Mouse (Mus musculus) lung, adult 2 months (tissue): ENCODE results near the gene Traf3ip1.

Experiments
- CTCF ChIP-seq: fragments of 200-500 bp; IDR thresholded peaks from 2 replicates; pipeline ENCODE4 v1.5.1; 2011; ENCODE audit warnings: mild to moderate bottlenecking, low read length, control low read depth; ENCODE audit not compliant: insufficient read depth
- POLR2A ChIP-seq: fragments of 200-500 bp; IDR thresholded peaks from 2 replicates; pipeline ENCODE4 v1.6.1; 2011; ENCODE audit warnings: low read depth, mild to moderate bottlenecking, control low read depth, low read length, borderline replicate concordance; ENCODE audit errors: extremely low read depth

DNA sequence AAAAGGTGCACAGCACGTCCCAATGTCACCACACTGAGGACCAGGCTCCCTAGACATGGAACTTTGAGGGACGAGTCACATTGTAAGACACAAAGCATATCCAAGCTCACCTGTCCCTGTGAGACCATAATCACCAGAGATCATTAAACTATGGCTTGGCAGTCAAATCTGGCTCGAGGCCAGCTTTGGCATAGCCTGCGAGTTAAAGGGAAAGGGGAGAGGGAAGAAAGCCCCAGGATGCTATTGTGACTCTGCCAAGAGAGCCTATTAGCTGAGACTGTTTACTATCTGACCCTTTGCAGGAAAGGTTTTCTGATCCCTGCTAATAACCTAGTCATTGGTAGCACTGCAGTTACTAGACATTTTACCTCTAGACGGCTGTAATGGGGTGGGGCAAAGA, 30.0 kb upstream of the Traf3ip1 start:
- TF ChIP-seq POLR2A (no peak), CTCF (no peak)
